Mouse (Mus musculus): ENCODE measurements around the gene Tmem190.

DNA sequence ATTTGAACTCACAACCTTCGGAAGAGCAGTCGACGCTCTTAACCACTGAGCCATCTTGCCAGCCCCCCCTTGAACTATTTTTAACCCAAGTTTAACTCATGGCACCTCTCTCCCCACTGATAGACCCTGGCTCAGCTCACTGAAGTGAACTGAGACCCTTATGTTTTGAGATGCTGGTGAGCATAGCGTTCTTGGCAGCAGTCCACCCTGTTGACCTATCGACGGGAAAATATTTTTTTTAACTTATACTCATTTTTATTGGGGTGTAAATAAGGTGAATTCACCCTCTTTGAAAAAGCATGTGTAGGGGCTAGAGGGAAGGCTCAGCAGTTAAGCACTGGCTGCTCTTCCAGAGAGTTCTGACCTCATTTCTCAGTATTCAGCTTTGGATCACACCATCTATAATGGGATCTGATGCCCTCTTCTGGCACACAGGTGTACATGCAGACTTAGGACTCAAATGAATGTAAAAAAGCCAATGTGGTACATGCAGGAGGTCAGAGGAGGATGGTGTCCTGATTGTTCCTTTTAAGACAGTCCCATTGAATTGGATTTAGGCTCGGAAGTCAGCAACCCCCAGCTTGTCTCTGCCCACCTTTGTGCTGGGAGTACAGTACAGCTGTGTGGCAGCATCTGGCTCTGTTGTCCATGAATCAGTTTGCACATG is 13.2 kb downstream of the Tmem190 start:
- TF ChIP-seq POLR2A (IDR thresholded peaks at IDR 0.05; ENCODE audit: control insufficient read depth, low read depth, low read length) (no peak), CTCF (IDR thresholded peaks at IDR 0.05; ENCODE audit: control insufficient read depth, insufficient read depth, insufficient replicate concordance, low read depth, low read length) (no peak)

All from testis, adult 2 months (tissue).